Mouse (Mus musculus): Measurements from ENCODE around the gene Bckdha. TPM values are rescaled to one million over a fixed set of nuclear protein-coding genes. Genes with fewer than 3 reads are reported as not detected.

The Bckdha gene
- polyA plus RNA-seq, 1 experiment from 2014 or later: 51.8 TPM

- Histone ChIP-seq H3K4me3 (ENCODE audit: low read length) (no peak overlapping the region), H3K4me1 (ENCODE audit: control insufficient read depth, insufficient read depth, low read depth, low read length) (no peaks in the 10 kb centered on the region), H3K9ac (ENCODE audit: low read depth, low read length) (no peak overlapping the region), H3K27me3 (replicated peaks; ENCODE audit: control insufficient read depth, insufficient read depth, low read length) (no peaks in the 10 kb centered on the region), H3K4me2 (ENCODE audit: low read length) (no peak overlapping the region), H3K9me3 (ENCODE audit: control insufficient read depth, low read length) (no peaks in the 10 kb centered on the region), H3K27ac (ENCODE audit: low read depth, low read length) (no peak overlapping the region), H3K36me3 (ENCODE audit: control insufficient read depth, insufficient read depth, low read length) (no peaks in the 10 kb centered on the region)
- no peak for ATAC-seq
- WGBS: 81% methylated on average over 9 of the region's 9 CpGs
These were observed 73.2 kb downstream of the Bckdha start for GRCm38 (mm10) chr7:25585351-25586204.

DNA sequence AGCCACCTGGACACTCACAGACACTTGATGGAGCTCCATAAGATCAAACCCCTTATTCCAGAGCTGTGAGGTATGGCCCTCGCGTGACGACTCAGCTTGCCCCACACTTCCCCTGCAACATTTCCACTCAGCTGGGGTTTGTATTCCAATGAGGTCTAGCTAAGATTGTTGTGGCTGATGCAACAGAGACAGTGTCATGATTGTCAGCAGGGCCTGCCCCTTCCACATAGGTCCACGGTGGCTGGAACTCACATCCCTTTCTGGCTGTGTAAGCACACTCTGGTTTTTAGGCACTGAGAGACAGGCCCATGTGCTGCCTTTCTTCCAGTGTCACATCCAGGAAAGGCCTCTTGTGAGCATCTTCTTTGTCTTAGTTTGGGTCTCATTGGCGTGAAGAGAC lies 74.1 kb downstream of the Bckdha start:
- WGBS: 83% methylated on average over 5 of the region's 5 CpGs
- ATAC-seq: no peak

GRCm38 (mm10) chr7:25582301-25582810 lies 76.4 kb downstream of the Bckdha start:
- Histone ChIP-seq H3K4me2 (ENCODE audit: low read length) (no peak overlapping the region), H3K4me3 (ENCODE audit: low read length) (no peak overlapping the region), H3K4me1 (ENCODE audit: control insufficient read depth, insufficient read depth, low read depth, low read length) (no peaks in the 10 kb centered on the region), H3K27me3 (replicated peaks; ENCODE audit: control insufficient read depth, insufficient read depth, low read length) (no peaks in the 10 kb centered on the region), H3K36me3 (ENCODE audit: control insufficient read depth, insufficient read depth, low read length) (no peaks in the 10 kb centered on the region), H3K9ac (ENCODE audit: low read depth, low read length) (no peak overlapping the region), H3K27ac (ENCODE audit: low read depth, low read length) (no peak overlapping the region), H3K9me3 (ENCODE audit: control insufficient read depth, low read length) (no peaks in the 10 kb centered on the region)
- 90% methylated on average over 15 of the region's 15 CpGs for WGBS
- ATAC-seq: no peak

More for the DNA sequence above, 74.1 kb downstream of the Bckdha start:
- H3K4me3 ChIP-seq (ENCODE audit: low read length): no peak overlapping the region
- H3K4me1 ChIP-seq (ENCODE audit: control insufficient read depth, insufficient read depth, low read depth, low read length): no peaks in the 10 kb centered on the region
- no peak overlapping the region for H3K27ac ChIP-seq (ENCODE audit: low read depth, low read length)
- no peaks in the 10 kb centered on the region for H3K27me3 ChIP-seq (replicated peaks; ENCODE audit: control insufficient read depth, insufficient read depth, low read length)
- no peak overlapping the region for H3K4me2 ChIP-seq (ENCODE audit: low read length)
- no peak overlapping the region for H3K9ac ChIP-seq (ENCODE audit: low read depth, low read length)
- H3K36me3 ChIP-seq (ENCODE audit: control insufficient read depth, insufficient read depth, low read length): no peaks in the 10 kb centered on the region
- H3K9me3 ChIP-seq (ENCODE audit: control insufficient read depth, low read length): no peaks in the 10 kb centered on the region

Other genes starting within 250 kb of the Bckdha start
- gene Cxcl17, start 246.1 kb downstream of the Bckdha start, polyA plus RNA-seq (2015; fragmentation: Nextera tagmentation; extraction: Ambion mirVana): 0.65 and 1.1 TPM in 2 replicates
- gene Ceacam1, start 181.4 kb downstream of the Bckdha start, polyA plus RNA-seq (2015; fragmentation: Nextera tagmentation; extraction: Ambion mirVana): 0.59 and 1.6 TPM in 2 replicates
- gene Ceacam2, start 119.1 kb downstream of the Bckdha start, polyA plus RNA-seq (2015; fragmentation: Nextera tagmentation; extraction: Ambion mirVana): 0.05 and 0.16 TPM in 2 replicates
- not detected in 2 replicates for gene Erich4, start 43.1 kb downstream of the Bckdha start, polyA plus RNA-seq (2015; fragmentation: Nextera tagmentation; extraction: Ambion mirVana)
- 51.4 and 52.0 TPM in 2 replicates for gene Dmac2, start 39.6 kb downstream of the Bckdha start, polyA plus RNA-seq (2015; fragmentation: Nextera tagmentation; extraction: Ambion mirVana)
- 0.89 and 1.1 TPM in 2 replicates for gene B3gnt8, start 32.3 kb downstream of the Bckdha start, polyA plus RNA-seq (2015; fragmentation: Nextera tagmentation; extraction: Ambion mirVana)
- 39.5 and 42.9 TPM in 2 replicates for gene Exosc5, start 183 bp upstream of the Bckdha start, polyA plus RNA-seq (2015; fragmentation: Nextera tagmentation; extraction: Ambion mirVana)
- 101 and 129 TPM in 2 replicates for gene Tmem91, start 16.2 kb upstream of the Bckdha start, polyA plus RNA-seq (2015; fragmentation: Nextera tagmentation; extraction: Ambion mirVana)
- gene B9d2, start 21.8 kb upstream of the Bckdha start, polyA plus RNA-seq (2015; fragmentation: Nextera tagmentation; extraction: Ambion mirVana): 48.4 and 49.8 TPM in 2 replicates
- gene Tgfb1, start 28.0 kb upstream of the Bckdha start, polyA plus RNA-seq (2015; fragmentation: Nextera tagmentation; extraction: Ambion mirVana): 0.63 and 1.2 TPM in 2 replicates
- 29.3 and 40.1 TPM in 2 replicates for gene Ccdc97, start 60.1 kb upstream of the Bckdha start, polyA plus RNA-seq (2015; fragmentation: Nextera tagmentation; extraction: Ambion mirVana)
- gene Hnrnpul1, start 95.8 kb upstream of the Bckdha start, polyA plus RNA-seq (2015; fragmentation: Nextera tagmentation; extraction: Ambion mirVana): 32.3 and 37.6 TPM in 2 replicates
- 18.1 and 25.5 TPM in 2 replicates for gene Axl, start 129.7 kb upstream of the Bckdha start, polyA plus RNA-seq (2015; fragmentation: Nextera tagmentation; extraction: Ambion mirVana)
- gene Cyp2s1, start 157.9 kb upstream of the Bckdha start, polyA plus RNA-seq (2015; fragmentation: Nextera tagmentation; extraction: Ambion mirVana): 4.1 and 4.6 TPM in 2 replicates
- not detected in 2 replicates for gene Cyp2b10, start 238.6 kb upstream of the Bckdha start, polyA plus RNA-seq (2015; fragmentation: Nextera tagmentation; extraction: Ambion mirVana)